Mouse (Mus musculus): ENCODE measurements at regions not wholly inside any gene's neighbourhood (a gene's known extent, or its start where the extent isn't known, plus 50 kb on each side); places are given as distances from the start of the nearest gene placed in this dataset.
A peak's percentile ranks its signal among the peaks of the same experiment; 100 is the strongest.
"Not testable (repeated sequence)": the region's sequence is repeated elsewhere in the genome, so short reads cannot be mapped to it uniquely, and the experiment has no call there.

GRCm38 (mm10) chr3:33388171-33388570, 245.1 kb upstream of the Pex5l start:
- H3K4me3 ChIP-seq (ENCODE audit: insufficient read depth, low read length) = no peak overlapping the region
- TF ChIP-seq POLR2A (IDR thresholded peaks at IDR 0.05; ENCODE audit: extremely low read depth, insufficient read depth, low read length) (no peak), CTCF (IDR thresholded peaks at IDR 0.05; ENCODE audit: extremely low read depth, insufficient read depth, low read length) (no peak)
- peaks cover 3% of the 10 kb centered on the region for H3K4me1 ChIP-seq (ENCODE audit: control insufficient read depth, insufficient read depth, low read length)
- H3K27ac ChIP-seq (ENCODE audit: insufficient read depth, low read length) = no peak overlapping the region

- Histone ChIP-seq H3K27ac (ENCODE audit: insufficient read depth, low read length) (no peak overlapping the region), H3K4me3 (ENCODE audit: insufficient read depth, low read length) (no peak overlapping the region), H3K4me1 (ENCODE audit: control insufficient read depth, insufficient read depth, low read length) (peaks cover 7% of the 10 kb centered on the region)
- TF ChIP-seq CTCF (IDR thresholded peaks at IDR 0.05; ENCODE audit: extremely low read depth, insufficient read depth, low read length) (no peak), POLR2A (IDR thresholded peaks at IDR 0.05; ENCODE audit: extremely low read depth, insufficient read depth, low read length) (no peak)
Observed at GRCm38 (mm10) chr3:33383622-33384021, 240.6 kb upstream of the Pex5l start.

- Histone ChIP-seq H3K4me3 (ENCODE audit: insufficient read depth, low read length) (no peak overlapping the region), H3K4me1 (ENCODE audit: control insufficient read depth, insufficient read depth, low read length) (peaks cover 4% of the 10 kb centered on the region), H3K27ac (ENCODE audit: insufficient read depth, low read length) (0 out of 2 replicates have a peak overlapping the region, but pooled peaks have one; percentile 12)
- TF ChIP-seq CTCF (IDR thresholded peaks at IDR 0.05; ENCODE audit: extremely low read depth, insufficient read depth, low read length) (no peak), POLR2A (IDR thresholded peaks at IDR 0.05; ENCODE audit: extremely low read depth, insufficient read depth, low read length) (no peak)
Observed at GRCm38 (mm10) chr3:33379604-33380003, 236.6 kb upstream of the Pex5l start.

GRCm38 (mm10) chr3:33375161-33375560, 232.1 kb upstream of the Pex5l start:
- TF ChIP-seq POLR2A (IDR thresholded peaks at IDR 0.05; ENCODE audit: extremely low read depth, insufficient read depth, low read length) (no peak), CTCF (IDR thresholded peaks at IDR 0.05; ENCODE audit: extremely low read depth, insufficient read depth, low read length) (no peak)
- Histone ChIP-seq H3K4me1 (ENCODE audit: control insufficient read depth, insufficient read depth, low read length) (peaks cover 3% of the 10 kb centered on the region; the same call in 1 of the 2 replicates), H3K4me3 (ENCODE audit: insufficient read depth, low read length) (no peak overlapping the region), H3K27ac (ENCODE audit: insufficient read depth, low read length) (no peak overlapping the region)

GRCm38 (mm10) chr3:33372806-33373205, 229.8 kb upstream of the Pex5l start:
- no peaks in the 10 kb centered on the region for H3K4me1 ChIP-seq (ENCODE audit: control insufficient read depth, insufficient read depth, low read length)
- no peak overlapping the region for H3K27ac ChIP-seq (ENCODE audit: insufficient read depth, low read length)
- no peak for TF ChIP-seq CTCF (IDR thresholded peaks at IDR 0.05; ENCODE audit: extremely low read depth, insufficient read depth, low read length)
- no peak for TF ChIP-seq POLR2A (IDR thresholded peaks at IDR 0.05; ENCODE audit: extremely low read depth, insufficient read depth, low read length)
- no peak overlapping the region for H3K4me3 ChIP-seq (ENCODE audit: insufficient read depth, low read length)

GRCm38 (mm10) chr3:33363521-33363920, 220.5 kb upstream of the Pex5l start:
- TF ChIP-seq CTCF (IDR thresholded peaks at IDR 0.05; ENCODE audit: extremely low read depth, insufficient read depth, low read length) (no peak), POLR2A (IDR thresholded peaks at IDR 0.05; ENCODE audit: extremely low read depth, insufficient read depth, low read length) (no peak)
- H3K4me3 ChIP-seq (ENCODE audit: insufficient read depth, low read length) = no peak overlapping the region
- H3K27ac ChIP-seq (ENCODE audit: insufficient read depth, low read length) = no peak overlapping the region
- H3K4me1 ChIP-seq (ENCODE audit: control insufficient read depth, insufficient read depth, low read length) = peaks cover 2% of the 10 kb centered on the region; the same call in 1 of the 2 replicates

GRCm38 (mm10) chr3:33360030-33360429, 217.0 kb upstream of the Pex5l start:
- no peak overlapping the region for H3K27ac ChIP-seq (ENCODE audit: insufficient read depth, low read length)
- TF ChIP-seq POLR2A (IDR thresholded peaks at IDR 0.05; ENCODE audit: extremely low read depth, insufficient read depth, low read length) (no peak), CTCF (IDR thresholded peaks at IDR 0.05; ENCODE audit: extremely low read depth, insufficient read depth, low read length) (no peak)
- H3K4me1 ChIP-seq (ENCODE audit: control insufficient read depth, insufficient read depth, low read length) = peaks cover 2% of the 10 kb centered on the region; the same call in 1 of the 2 replicates
- H3K4me3 ChIP-seq (ENCODE audit: insufficient read depth, low read length) = no peak overlapping the region

GRCm38 (mm10) chr3:33353860-33354259, 210.8 kb upstream of the Pex5l start:
- Histone ChIP-seq H3K4me1 (ENCODE audit: control insufficient read depth, insufficient read depth, low read length) (peaks cover 2% of the 10 kb centered on the region; the same call in 1 of the 2 replicates), H3K27ac (ENCODE audit: insufficient read depth, low read length) (no peak overlapping the region), H3K4me3 (ENCODE audit: insufficient read depth, low read length) (no peak overlapping the region)
- no peak for TF ChIP-seq CTCF (IDR thresholded peaks at IDR 0.05; ENCODE audit: extremely low read depth, insufficient read depth, low read length)

GRCm38 (mm10) chr3:33350986-33351385, 207.9 kb upstream of the Pex5l start:
- H3K27ac ChIP-seq (ENCODE audit: insufficient read depth, low read length) = no peak overlapping the region
- peaks cover 2% of the 10 kb centered on the region; the same call in 1 of the 2 replicates for H3K4me1 ChIP-seq (ENCODE audit: control insufficient read depth, insufficient read depth, low read length)
- H3K4me3 ChIP-seq (ENCODE audit: insufficient read depth, low read length) = no peak overlapping the region
- TF ChIP-seq POLR2A (IDR thresholded peaks at IDR 0.05; ENCODE audit: extremely low read depth, insufficient read depth, low read length) (no peak), CTCF (IDR thresholded peaks at IDR 0.05; ENCODE audit: extremely low read depth, insufficient read depth, low read length) (no peak)

- Histone ChIP-seq H3K4me3 (ENCODE audit: insufficient read depth, low read length) (no peak overlapping the region), H3K4me1 (ENCODE audit: control insufficient read depth, insufficient read depth, low read length) (no peaks in the 10 kb centered on the region), H3K27ac (ENCODE audit: insufficient read depth, low read length) (no peak overlapping the region)
- no peak for TF ChIP-seq POLR2A (IDR thresholded peaks at IDR 0.05; ENCODE audit: extremely low read depth, insufficient read depth, low read length)
- no peak for TF ChIP-seq CTCF (IDR thresholded peaks at IDR 0.05; ENCODE audit: extremely low read depth, insufficient read depth, low read length)
Observed at GRCm38 (mm10) chr3:33334056-33334455, 191.0 kb upstream of the Pex5l start.

- not testable (repeated sequence) for H3K27ac ChIP-seq (ENCODE audit: insufficient read depth, low read length); H3K4me1 ChIP-seq (ENCODE audit: control insufficient read depth, insufficient read depth, low read length); H3K4me3 ChIP-seq (ENCODE audit: insufficient read depth, low read length)
Observed at GRCm38 (mm10) chr3:33317691-33318090, 174.6 kb upstream of the Pex5l start.
